Mouse (Mus musculus): ENCODE data around the gene A930017K11Rik. TPM values are rescaled to one million over a fixed set of nuclear protein-coding genes. Genes with fewer than 3 reads are reported as not detected.

The A930017K11Rik gene
- total and polyA plus RNA-seq, 2 experiments from 2014 or later = not detected

- Histone ChIP-seq H3K4me3 (ENCODE audit: low read depth, low read length) (no peak overlapping the region), H3K36me3 (replicated peaks; ENCODE audit: control insufficient read depth, insufficient read depth, low read length) (no peaks in the 10 kb centered on the region), H3K9me3 (replicated peaks; ENCODE audit: control insufficient read depth, low read length) (no peaks in the 10 kb centered on the region), H3K27me3 (ENCODE audit: control insufficient read depth, insufficient read depth, low read length) (peaks cover 18% of the 10 kb centered on the region), H3K27ac (ENCODE audit: low read depth) (no peak overlapping the region), H3K4me1 (ENCODE audit: control insufficient read depth, insufficient read depth) (no peaks in the 10 kb centered on the region), H3K9ac (replicated peaks; ENCODE audit: low read depth, low read length) (no peak overlapping the region), H3K4me2 (ENCODE audit: low read depth, low read length) (no peak overlapping the region)
- WGBS = 72% methylated on average over 7 of the region's 7 CpGs
- DNase-seq (ENCODE audit: low spot score) (no peak), ATAC-seq (ENCODE audit: insufficient read depth, low read depth) (no peak)
- TF ChIP-seq CTCF (IDR thresholded peaks at IDR 0.05; ENCODE audit: low read depth) (no peak), EP300 (IDR thresholded peaks at IDR 0.05; ENCODE audit: low read depth) (no peak)
Observed at GRCm38 (mm10) chr17:25946349-25946748, 6.0 kb downstream of the A930017K11Rik start.

GRCm38 (mm10) chr17:25945517-25946155 lies 6.7 kb downstream of the A930017K11Rik start:
- no peak overlapping the region for H3K27ac ChIP-seq (ENCODE audit: low read depth)
- DNase-seq (ENCODE audit: low spot score) = no peak

GRCm38 (mm10) chr17:25944366-25945163 lies 7.8 kb downstream of the A930017K11Rik start, which contains the start of the genes Pigq and Nhlrc4:
Gene Pigq (minus strand): TSS chr17:25944936.
Gene Nhlrc4 (minus strand): TSS chr17:25944961.
- Histone ChIP-seq H3K9me3 (replicated peaks; ENCODE audit: control insufficient read depth, low read length) (no peaks in the 10 kb centered on the region), H3K36me3 (replicated peaks; ENCODE audit: control insufficient read depth, insufficient read depth, low read length) (no peaks in the 10 kb centered on the region), H3K27me3 (ENCODE audit: control insufficient read depth, insufficient read depth, low read length) (peaks cover under 1% of the 10 kb centered on the region; the same call in 1 of the 2 replicates), H3K27ac (ENCODE audit: low read depth) (no peak within 1 kb of the TSS), H3K9ac (replicated peaks; ENCODE audit: low read depth, low read length) (no peak within 1 kb of the TSS), H3K4me2 (ENCODE audit: low read depth, low read length) (no peak within 1 kb of the TSS), H3K4me3 (ENCODE audit: low read depth, low read length) (no peak within 1 kb of the TSS), H3K4me1 (ENCODE audit: control insufficient read depth, insufficient read depth) (peaks cover 8% of the 10 kb centered on the region; the same call in 1 of the 2 replicates)
- WGBS = 36% methylated on average over 6 of the region's 6 CpGs
- no peak for TF ChIP-seq EP300 (IDR thresholded peaks at IDR 0.05; ENCODE audit: low read depth)
- TF ChIP-seq CTCF (IDR thresholded peaks at IDR 0.05; ENCODE audit: low read depth) = no peak
- no peak for ATAC-seq (ENCODE audit: insufficient read depth, low read depth)
- DNase-seq (ENCODE audit: low spot score) = no peak

More at GRCm38 (mm10) chr17:25945517-25946155, 6.7 kb downstream of the A930017K11Rik start:
- peaks cover 6% of the 10 kb centered on the region; the same call in 1 of the 2 replicates for H3K4me1 ChIP-seq (ENCODE audit: control insufficient read depth, insufficient read depth)
- H3K9ac ChIP-seq (replicated peaks; ENCODE audit: low read depth, low read length) = no peak overlapping the region
- H3K9me3 ChIP-seq (replicated peaks; ENCODE audit: control insufficient read depth, low read length) = no peaks in the 10 kb centered on the region
- ATAC-seq (ENCODE audit: insufficient read depth, low read depth) = no peak
- H3K27me3 ChIP-seq (ENCODE audit: control insufficient read depth, insufficient read depth, low read length) = peaks cover 11% of the 10 kb centered on the region
- 67% methylated on average over 9 of the region's 9 CpGs for WGBS
- no peak for TF ChIP-seq CTCF (IDR thresholded peaks at IDR 0.05; ENCODE audit: low read depth)
- TF ChIP-seq EP300 (IDR thresholded peaks at IDR 0.05; ENCODE audit: low read depth) = no peak
- H3K4me2 ChIP-seq (ENCODE audit: low read depth, low read length) = no peak overlapping the region
- H3K4me3 ChIP-seq (ENCODE audit: low read depth, low read length) = no peak overlapping the region
- no peaks in the 10 kb centered on the region for H3K36me3 ChIP-seq (replicated peaks; ENCODE audit: control insufficient read depth, insufficient read depth, low read length)

- no peak overlapping the region for H3K27ac ChIP-seq (ENCODE audit: low read depth)
- no peak overlapping the region for H3K9ac ChIP-seq (replicated peaks; ENCODE audit: low read depth, low read length)
- H3K36me3 ChIP-seq (replicated peaks; ENCODE audit: control insufficient read depth, insufficient read depth, low read length) = peaks cover 3% of the 10 kb centered on the region; the same call in 1 of the 2 replicates
- H3K4me2 ChIP-seq (ENCODE audit: low read depth, low read length) = no peak overlapping the region
- no peak overlapping the region for H3K4me3 ChIP-seq (ENCODE audit: low read depth, low read length)
- TF ChIP-seq EP300 (IDR thresholded peaks at IDR 0.05; ENCODE audit: low read depth) (no peak), CTCF (IDR thresholded peaks at IDR 0.05; ENCODE audit: low read depth) (no peak)
- H3K4me1 ChIP-seq (ENCODE audit: control insufficient read depth, insufficient read depth) = peaks cover 8% of the 10 kb centered on the region; the same call in 1 of the 2 replicates
- DNase-seq (ENCODE audit: low spot score) (no peak), ATAC-seq (ENCODE audit: insufficient read depth, low read depth) (no peak)
- H3K27me3 ChIP-seq (ENCODE audit: control insufficient read depth, insufficient read depth, low read length) = no peaks in the 10 kb centered on the region
- WGBS = 58% methylated on average over 9 of the region's 9 CpGs
- H3K9me3 ChIP-seq (replicated peaks; ENCODE audit: control insufficient read depth, low read length) = no peaks in the 10 kb centered on the region
Observed at GRCm38 (mm10) chr17:25943769-25944168, 8.6 kb downstream of the A930017K11Rik start.

GRCm38 (mm10) chr17:25943221-25943620 lies 9.1 kb downstream of the A930017K11Rik start:
- no peaks in the 10 kb centered on the region for H3K9me3 ChIP-seq (replicated peaks; ENCODE audit: control insufficient read depth, low read length)
- no peak for ATAC-seq (ENCODE audit: insufficient read depth, low read depth)
- H3K9ac ChIP-seq (replicated peaks; ENCODE audit: low read depth, low read length) = no peak overlapping the region
- DNase-seq (ENCODE audit: low spot score) = no peak
- H3K36me3 ChIP-seq (replicated peaks; ENCODE audit: control insufficient read depth, insufficient read depth, low read length) = peaks cover 6% of the 10 kb centered on the region; the same call in 1 of the 2 replicates
- H3K4me2 ChIP-seq (ENCODE audit: low read depth, low read length) = no peak overlapping the region
- no peak overlapping the region for H3K4me3 ChIP-seq (ENCODE audit: low read depth, low read length)
- no peak overlapping the region for H3K27ac ChIP-seq (ENCODE audit: low read depth)
- TF ChIP-seq EP300 (IDR thresholded peaks at IDR 0.05; ENCODE audit: low read depth) = no peak
- no peak for TF ChIP-seq CTCF (IDR thresholded peaks at IDR 0.05; ENCODE audit: low read depth)
- H3K27me3 ChIP-seq (ENCODE audit: control insufficient read depth, insufficient read depth, low read length) = no peaks in the 10 kb centered on the region
- 87% methylated on average over 3 of the region's 3 CpGs for WGBS
- peaks cover 8% of the 10 kb centered on the region; the same call in 1 of the 2 replicates for H3K4me1 ChIP-seq (ENCODE audit: control insufficient read depth, insufficient read depth)

Measured in heart, postnatal 0 days (tissue).